Mouse (Mus musculus) heart, adult 9 months (tissue): Measurements from ENCODE around the gene Gm7138.
"Not testable (repeated sequence)": the region's sequence is repeated elsewhere in the genome, so short reads cannot be mapped to it uniquely, and the experiment has no call there.

Experiments
- DNase-seq, 2 experiments: peaks; one replicate each; pipeline ENCODE4 v3.0.0; 2022; ENCODE audit warnings: low spot score in 2 of 2

Gene Gm7138

DNA sequence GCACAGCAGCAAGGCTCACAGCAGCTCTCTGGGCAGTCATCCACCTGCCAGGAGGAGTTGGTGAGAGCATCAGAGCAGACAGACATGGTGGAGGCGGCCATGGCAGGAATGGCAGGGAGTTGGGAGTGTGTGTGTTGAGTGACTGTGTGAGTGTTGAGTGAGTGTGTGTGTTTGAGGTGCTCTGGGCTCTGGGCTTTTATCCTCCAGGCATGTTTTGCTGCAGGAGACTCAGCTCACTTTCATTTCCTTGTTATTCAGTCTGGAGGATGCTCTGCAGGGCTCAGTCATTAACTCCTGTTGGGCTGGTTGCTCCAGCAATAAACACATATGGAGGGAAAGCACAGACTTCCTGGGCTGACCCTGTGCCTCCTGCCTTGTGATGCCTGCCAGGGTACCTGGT lies at the start of gene Gm7138:
Gene Gm7138, minus strand, starts transcription at position 101 of the 400 bp plus-strand sequence.
- not testable (repeated sequence) for DNase-seq

- no peak for DNase-seq
These were observed 42.5 kb upstream of the Gm7138 start for GRCm38 (mm10) chr10:77819203-77819602.

DNA sequence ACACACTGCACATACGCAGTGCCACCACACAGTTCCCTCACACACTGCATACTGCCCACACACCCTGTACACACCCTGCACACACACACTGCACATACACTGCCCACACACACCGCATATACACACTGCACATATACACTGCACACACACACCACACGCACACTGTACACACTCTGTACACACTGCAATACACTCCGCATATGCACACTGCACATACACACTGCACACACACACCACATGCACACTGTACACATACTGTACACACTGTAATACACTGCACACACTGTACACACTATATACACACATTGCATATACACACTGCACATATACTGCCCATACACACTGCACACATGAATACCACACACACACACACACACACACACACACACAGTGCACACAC lies 41.8 kb upstream of the Gm7138 start:
- no peak for DNase-seq

GRCm38 (mm10) chr10:77815514-77815913 lies 38.8 kb upstream of the Gm7138 start:
- no peak for DNase-seq

DNA sequence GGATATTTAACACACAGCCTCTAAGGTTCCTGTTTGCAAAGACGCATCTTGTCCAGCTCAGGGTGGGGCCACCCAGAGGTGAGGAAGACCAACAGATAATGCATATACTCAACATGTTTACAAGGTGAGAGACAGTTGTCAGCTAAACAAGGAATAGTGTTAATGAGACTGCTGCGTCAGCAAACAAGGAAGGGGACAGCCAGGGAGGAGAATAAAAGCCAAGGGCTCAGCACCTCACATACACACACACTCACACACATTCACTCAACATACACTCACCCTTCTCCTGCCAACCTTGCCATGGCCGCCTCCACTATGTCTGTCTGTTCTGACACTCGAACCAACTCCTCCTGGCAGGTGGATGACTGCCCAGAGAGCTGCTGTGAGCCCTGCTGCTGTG lies 37.6 kb upstream of the Gm7138 start, which contains the start of gene Gm2696:
Gene Gm2696, plus strand, starts transcription at position 301 of the 400 bp plus-strand sequence.
- DNase-seq, result no peak

DNA sequence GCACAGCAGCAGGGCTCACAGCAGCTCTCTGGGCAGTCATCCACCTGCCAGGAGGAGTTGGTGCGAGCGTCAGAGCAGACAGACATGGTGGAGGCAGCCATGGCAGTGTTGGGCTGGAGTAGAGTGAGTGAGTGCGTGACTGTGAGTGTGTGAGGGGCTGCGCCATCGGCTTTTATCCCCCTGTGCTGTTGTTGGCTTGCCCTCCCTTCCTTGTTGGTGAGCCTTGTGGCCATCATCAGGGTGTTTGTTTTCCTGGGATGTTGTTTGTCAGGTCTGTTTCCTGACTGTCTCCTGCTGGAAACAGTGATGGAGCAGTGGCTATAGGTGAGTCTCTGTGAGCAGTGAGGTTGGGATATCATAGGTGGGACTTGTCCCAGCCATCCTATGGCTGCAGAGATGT lies 35.0 kb upstream of the Gm7138 start, which contains the start of gene Gm9507:
Gene Gm9507, minus strand, starts transcription at position 101 of the 400 bp plus-strand sequence.
- DNase-seq, result no peak

DNA sequence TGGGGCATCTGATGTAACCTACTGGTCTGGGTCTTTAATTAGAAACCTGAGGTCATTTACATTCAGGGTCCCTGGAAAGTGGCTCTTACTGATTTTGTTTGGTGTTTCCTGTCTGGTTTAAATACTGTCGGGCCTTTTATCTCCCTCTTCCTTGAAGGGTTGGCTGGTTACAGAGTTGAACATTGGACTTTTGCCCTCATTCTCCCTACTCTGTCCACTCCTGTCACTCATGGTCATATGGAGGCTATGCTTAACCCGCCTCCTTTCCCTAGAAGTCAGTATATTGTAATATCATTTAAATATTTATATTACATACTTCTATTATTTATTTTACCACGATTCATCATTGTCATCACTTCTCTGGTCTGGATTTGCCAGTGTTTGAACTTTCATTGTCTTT lies 27.4 kb upstream of the Gm7138 start:
- DNase-seq, result no peak

GRCm38 (mm10) chr10:77798921-77799508 lies 22.3 kb upstream of the Gm7138 start, which contains the start of gene Gm19668:
TSS of gene Gm19668 (minus strand) at chr10:77799133.
- DNase-seq, result no peak

- not testable (repeated sequence) for DNase-seq
These were observed 21.6 kb upstream of the Gm7138 start for GRCm38 (mm10) chr10:77798164-77798920.

GRCm38 (mm10) chr10:77797677-77798076 lies 20.9 kb upstream of the Gm7138 start:
- no peak for DNase-seq

DNA sequence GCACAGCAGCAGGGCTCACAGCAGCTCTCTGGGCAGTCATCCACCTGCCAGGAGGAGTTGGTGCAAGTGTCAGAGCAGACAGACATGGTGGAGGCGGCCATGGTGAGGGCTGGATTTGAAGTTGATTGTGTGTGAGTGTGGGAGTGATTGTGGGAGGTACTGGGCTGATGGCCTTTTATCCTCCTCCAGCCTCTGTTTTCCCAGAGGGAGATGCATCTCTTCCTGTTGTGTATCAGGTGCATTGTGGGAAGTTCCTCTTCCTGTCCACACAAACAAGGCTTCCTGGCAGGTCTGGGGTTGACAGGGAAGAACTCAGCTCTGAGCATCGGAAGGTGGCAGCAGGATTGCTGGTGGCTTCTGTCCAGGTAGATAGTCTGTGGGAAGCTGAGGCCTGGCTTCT lies 18.2 kb upstream of the Gm7138 start, which contains the start of gene Gm9639:
Gene Gm9639, minus strand, starts transcription at position 101 of the 400 bp plus-strand sequence.
- no peak for DNase-seq

GRCm38 (mm10) chr10:77788621-77789020 lies 11.9 kb upstream of the Gm7138 start:
- no peak for DNase-seq

DNA sequence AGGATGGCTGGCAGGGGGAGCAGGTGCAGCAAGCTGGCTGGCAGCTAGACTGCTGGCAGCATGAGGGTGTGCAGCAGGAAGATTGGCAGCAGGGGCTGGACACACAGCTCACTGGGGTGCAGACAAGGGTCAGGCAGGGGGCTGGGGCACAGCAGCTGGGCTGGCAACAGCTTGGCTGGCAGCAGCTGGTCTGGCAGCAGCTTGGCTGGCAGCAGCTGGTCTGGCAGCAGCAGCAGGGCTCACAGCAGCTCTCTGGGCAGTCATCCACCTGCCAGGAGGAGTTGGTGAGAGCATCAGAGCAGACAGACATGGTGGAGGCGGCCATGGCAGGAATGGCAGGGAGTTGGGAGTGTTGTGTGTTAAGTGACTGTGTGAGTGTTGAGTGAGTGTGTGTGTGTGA lies 11.1 kb upstream of the Gm7138 start, which contains the start of gene Gm7137:
Gene Gm7137, minus strand, starts transcription at position 325 of the 400 bp plus-strand sequence.
- peak; percentile 16 to 36 for DNase-seq

DNA sequence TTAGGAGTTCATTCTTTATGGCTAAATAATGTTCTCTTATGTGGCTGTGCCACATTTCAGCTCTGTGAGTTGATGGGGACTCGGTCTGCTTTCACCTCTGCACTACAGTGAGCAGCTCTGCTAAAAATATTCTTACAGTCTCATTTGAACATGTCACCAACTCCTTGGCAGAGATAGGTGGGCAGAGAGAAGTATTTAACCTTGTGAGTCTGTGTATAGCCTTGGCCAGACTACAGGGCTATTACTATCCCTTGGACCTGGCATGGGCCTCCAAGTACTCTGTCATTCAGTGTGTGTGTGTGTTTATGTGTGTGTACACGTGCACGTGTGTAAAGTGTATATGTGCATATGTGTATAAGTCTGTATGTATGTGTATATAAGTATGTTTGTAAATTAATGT lies 6.7 kb upstream of the Gm7138 start:
- not testable (repeated sequence) for DNase-seq

- not testable (repeated sequence) for DNase-seq
These were observed 5.7 kb upstream of the Gm7138 start, which contains the start of gene Gm3250 for GRCm38 (mm10) chr10:77782442-77782841. TSS of gene Gm3250 (minus strand) at chr10:77782542.

DNA sequence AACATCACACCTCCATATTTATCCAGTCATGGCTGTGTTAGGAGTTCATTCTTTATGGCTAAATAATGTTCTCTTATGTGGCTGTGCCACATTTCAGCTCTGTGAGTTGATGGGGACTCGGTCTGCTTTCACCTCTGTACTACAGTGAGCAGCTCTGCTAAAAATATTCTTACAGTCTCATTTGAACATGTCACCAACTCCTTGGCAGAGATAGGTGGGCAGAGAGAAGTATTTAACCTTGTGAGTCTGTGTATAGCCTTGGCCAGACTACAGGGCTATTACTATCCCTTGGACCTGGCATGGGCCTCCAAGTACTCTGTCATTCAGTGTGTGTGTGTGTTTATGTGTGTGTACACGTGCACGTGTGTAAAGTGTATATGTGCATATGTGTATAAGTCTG lies 4.6 kb downstream of the Gm7138 start:
- not testable (repeated sequence) for DNase-seq

- not testable (repeated sequence) for DNase-seq
These were observed 5.5 kb downstream of the Gm7138 start, which contains the start of gene Gm3238 for GRCm38 (mm10) chr10:77771225-77771624. TSS of gene Gm3238 (minus strand) at chr10:77771325.

GRCm38 (mm10) chr10:77769727-77770126 lies 7.0 kb downstream of the Gm7138 start:
- no peak for DNase-seq

DNA sequence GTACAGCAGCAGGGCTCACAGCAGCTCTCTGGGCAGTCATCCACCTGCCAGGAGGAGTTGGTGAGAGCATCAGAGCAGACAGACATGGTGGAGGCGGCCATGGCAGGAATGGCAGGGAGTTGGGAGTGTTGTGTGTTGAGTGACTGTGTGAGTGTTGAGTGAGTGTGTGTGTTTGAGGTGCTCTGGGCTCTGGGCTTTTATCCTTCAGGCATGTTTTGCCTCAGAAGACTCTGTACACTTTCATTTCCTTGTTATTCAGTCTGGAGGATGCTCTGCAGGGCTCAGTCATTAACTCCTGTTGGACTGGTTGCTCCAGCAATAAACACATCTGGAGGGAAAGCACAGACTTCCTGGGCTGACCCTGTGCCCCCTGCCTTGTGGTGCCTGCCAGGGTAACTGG lies 17.2 kb downstream of the Gm7138 start, which contains the start of gene Gm3233:
Gene Gm3233, minus strand, starts transcription at position 101 of the 400 bp plus-strand sequence.
- DNase-seq, result not testable (repeated sequence)

DNA sequence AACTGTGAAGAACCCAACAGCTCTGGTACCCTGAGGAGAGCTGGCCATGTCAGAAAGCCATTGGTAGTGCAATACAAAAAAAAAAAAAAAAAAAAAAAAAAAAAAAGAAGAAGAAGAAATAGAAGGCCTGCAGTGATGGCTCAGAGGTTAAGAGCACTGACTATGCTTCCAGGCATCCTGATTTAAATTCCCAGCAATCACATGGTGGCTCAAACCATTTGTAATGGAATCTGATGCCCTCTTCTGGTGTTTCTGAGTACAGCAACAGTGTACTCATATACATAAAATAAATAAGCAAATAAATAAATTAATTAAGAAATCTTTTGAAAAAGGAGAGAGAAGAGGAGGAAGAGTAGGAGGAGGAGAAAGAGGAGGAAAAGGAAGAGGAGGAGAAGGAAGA lies 23.3 kb downstream of the Gm7138 start:
- no peak for DNase-seq

DNA sequence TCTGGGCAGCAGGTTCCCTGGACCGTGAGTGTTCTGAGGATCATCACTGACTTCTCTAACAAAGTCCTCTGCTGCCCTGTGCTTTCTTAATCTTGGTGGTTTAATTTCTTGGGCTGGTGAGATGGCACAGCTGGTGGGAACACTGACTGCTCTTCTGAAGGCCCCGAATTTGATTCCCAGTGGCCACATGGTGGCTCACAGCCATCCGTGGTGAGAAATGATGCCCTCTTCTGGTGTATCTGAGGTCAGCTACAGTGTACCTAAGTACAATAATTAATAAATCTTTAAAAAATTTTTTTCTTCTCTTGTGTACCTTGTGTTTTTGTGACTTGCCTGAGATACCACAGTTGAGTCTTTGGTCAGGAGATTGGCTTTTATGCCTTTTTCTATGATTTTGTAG lies 24.4 kb downstream of the Gm7138 start:
- DNase-seq, result not testable (repeated sequence)

- DNase-seq, result not testable (repeated sequence)
These were observed 25.5 kb downstream of the Gm7138 start, which contains the start of gene Gm9736 for GRCm38 (mm10) chr10:77751254-77751653. TSS of gene Gm9736 (minus strand) at chr10:77751354.
